Mouse (Mus musculus) right cerebral cortex, postnatal 14 days (tissue): ENCODE results near the gene Gprc5c.

Source experiments
- DNase-seq: peaks from one replicate; pipeline ENCODE4 v3.0.0; 2022

Gprc5c gene

GRCm38 (mm10) chr11:114917120-114917519 lies 66.2 kb downstream of the Gprc5c start:
- no peak for DNase-seq
